Mouse (Mus musculus) MEL (cell line): ENCODE results near the gene Asb17. TPM values are rescaled to one million over a fixed set of nuclear protein-coding genes. Genes with fewer than 3 reads are reported as not detected.
A peak's percentile ranks its signal among the peaks of the same experiment; 100 is the strongest.

Experiments used
- DNase-seq: peaks from one replicate; pipeline ENCODE4 v3.0.0; 2011; ENCODE audit warnings: low read depth, low spot score
- H3K27ac ChIP-seq: 2 replicates; pipeline ENCODE4 v1.5.1; 2012; ENCODE audit warnings: low read depth, mild to moderate bottlenecking, control low read depth, low read length, moderate library complexity; ENCODE audit not compliant: control insufficient read depth
- H3K27me3 ChIP-seq, 2 experiments: fragments of 150-350 bp in 1 of 2; sonication (generic) in 1 of 2; 2 replicates each; pipeline ENCODE4 v1.6.1; 2012; ENCODE audit warnings: low read length in 2 of 2, mild to moderate bottlenecking in 2 of 2, improper control_type of control experiment in 1 of 2, moderate library complexity in 1 of 2; ENCODE audit not compliant: insufficient read depth in 2 of 2, control insufficient read depth in 1 of 2
- H3K36me3 ChIP-seq, 2 experiments: 2 replicates each; pipeline ENCODE4 v1.6.1; 2012 to 2014; ENCODE audit warnings: low read length in 2 of 2, improper control_type of control experiment in 1 of 2, inconsistent platforms in 1 of 2, mild to moderate bottlenecking in 1 of 2; ENCODE audit not compliant: insufficient read depth in 2 of 2, control insufficient read depth in 1 of 2
- H3K4me1 ChIP-seq, 2 experiments: fragments of 150-350 bp in 1 of 2; sonication (generic) in 1 of 2; 2 replicates each; pipeline ENCODE4 v1.6.1; 2012; ENCODE audit warnings: low read length in 2 of 2, improper control_type of control experiment in 1 of 2, mild to moderate bottlenecking in 1 of 2; ENCODE audit not compliant: insufficient read depth in 2 of 2, control insufficient read depth in 1 of 2
- H3K4me3 ChIP-seq, 2 experiments: fragments of 150-350 bp in 1 of 2; sonication (generic) in 1 of 2; 2 replicates each; pipeline ENCODE4 v1.5.1; 2012; ENCODE audit warnings: low read depth in 2 of 2, low read length in 2 of 2, mild to moderate bottlenecking in 2 of 2, moderate library complexity in 2 of 2, control low read depth in 1 of 2, improper control_type of control experiment in 1 of 2; ENCODE audit not compliant: control insufficient read depth in 1 of 2, insufficient read depth in 1 of 2
- H3K79me2 ChIP-seq: 2 replicates; pipeline ENCODE4 v1.6.1; 2012; ENCODE audit warnings: mild to moderate bottlenecking, low read length, moderate library complexity; ENCODE audit not compliant: control insufficient read depth, poor library complexity, insufficient read depth
- H3K9ac ChIP-seq: 2 replicates; pipeline ENCODE4 v1.6.1; 2012; ENCODE audit warnings: low read depth, mild to moderate bottlenecking, control low read depth, low read length, moderate library complexity; ENCODE audit not compliant: control insufficient read depth, poor library complexity, severe bottlenecking
- H3K9me3 ChIP-seq: fragments of 150-350 bp; sonication (generic); replicated peaks from 2 replicates; pipeline ENCODE4 v1.6.1; 2012; ENCODE audit warnings: mild to moderate bottlenecking, low read length, improper control_type of control experiment, moderate library complexity; ENCODE audit not compliant: insufficient read depth
- BHLHE40 ChIP-seq: IDR thresholded peaks from 2 replicates; pipeline ENCODE4 v1.6.1; 2012; ENCODE audit warnings: low read depth, mild to moderate bottlenecking, inconsistent platforms, low read length, improper control_type of control experiment, borderline replicate concordance
- CHD1 ChIP-seq: IDR thresholded peaks from 2 replicates; pipeline ENCODE4 v1.6.1; 2012; ENCODE audit warnings: low read depth, mild to moderate bottlenecking, inconsistent platforms, low read length, improper control_type of control experiment
- CTCF ChIP-seq, 3 experiments: IDR thresholded peaks in 2 of 3; conservative IDR thresholded peaks in 1 of 3; 2 replicates each; pipeline ENCODE4 v1.5.1; 2011 to 2012; ENCODE audit warnings: low read length in 3 of 3, low read depth in 2 of 3, mild to moderate bottlenecking in 2 of 3, improper control_type of control experiment in 1 of 3, inconsistent platforms in 1 of 3, mixed read lengths in 1 of 3, moderate library complexity in 1 of 3; ENCODE audit not compliant: control insufficient read depth in 1 of 3, insufficient read depth in 1 of 3, poor library complexity in 1 of 3, severe bottlenecking in 1 of 3
- ELF1 ChIP-seq: IDR thresholded peaks from 2 replicates; pipeline ENCODE4 v1.6.1; 2014; ENCODE audit warnings: low read depth, mild to moderate bottlenecking, inconsistent platforms, low read length, improper control_type of control experiment, moderate library complexity
- ETS1 ChIP-seq: IDR thresholded peaks from 2 replicates; pipeline ENCODE4 v1.6.1; 2012; ENCODE audit warnings: low read depth, mild to moderate bottlenecking, inconsistent platforms, low read length, improper control_type of control experiment, moderate library complexity
- GABPA ChIP-seq: IDR thresholded peaks from 2 replicates; pipeline ENCODE4 v1.6.1; 2012; ENCODE audit warnings: low read depth, mild to moderate bottlenecking, inconsistent platforms, low read length, improper control_type of control experiment, moderate library complexity
- GATA1 ChIP-seq: IDR thresholded peaks from 2 replicates; pipeline ENCODE4 v1.6.1; 2011; ENCODE audit warnings: low read depth, low read length, improper control_type of control experiment
- JUND ChIP-seq: IDR thresholded peaks from 2 replicates; pipeline ENCODE4 v1.6.1; 2011; ENCODE audit warnings: low read depth, mild to moderate bottlenecking, improper control_type of control experiment, low read length
- MAX ChIP-seq: IDR thresholded peaks from 2 replicates; pipeline ENCODE4 v1.6.1; 2011; ENCODE audit warnings: low read length, improper control_type of control experiment
- RAD21 ChIP-seq: IDR thresholded peaks from 2 replicates; pipeline ENCODE4 v1.6.1; 2011; ENCODE audit warnings: mild to moderate bottlenecking, low read depth, low read length, improper control_type of control experiment
- SMC3 ChIP-seq: IDR thresholded peaks from 2 replicates; pipeline ENCODE4 v1.6.1; 2011; ENCODE audit warnings: low read depth, low read length, improper control_type of control experiment
- TCF12 ChIP-seq: IDR thresholded peaks from 2 replicates; pipeline ENCODE4 v1.6.1; 2014; ENCODE audit warnings: low read depth, mild to moderate bottlenecking, inconsistent platforms, low read length, improper control_type of control experiment, moderate library complexity
- USF2 ChIP-seq, 2 experiments: IDR thresholded peaks; 2 replicates each; pipeline ENCODE4 v1.6.1; 2011 to 2012; ENCODE audit warnings: improper control_type of control experiment in 2 of 2, low read length in 2 of 2, borderline replicate concordance in 1 of 2, inconsistent platforms in 1 of 2, low read depth in 1 of 2, mild to moderate bottlenecking in 1 of 2; ENCODE audit not compliant: insufficient read depth in 1 of 2
- ZC3H11A ChIP-seq: IDR thresholded peaks from 2 replicates; pipeline ENCODE4 v1.6.1; 2012; ENCODE audit warnings: low read depth, mild to moderate bottlenecking, inconsistent platforms, low read length, improper control_type of control experiment
- ZNF384 ChIP-seq: IDR thresholded peaks from 2 replicates; pipeline ENCODE4 v1.6.1; 2012; ENCODE audit warnings: low read depth, mild to moderate bottlenecking, inconsistent platforms, low read length, improper control_type of control experiment
- polyA plus RNA-seq, 2 experiments: library from polyadenylated mRNA; stranded (reverse) in 1 of 2; unstranded in 1 of 2; fragments of >175 nt in 1 of 2; fragments of >200 nt in 1 of 2; gene quantifications; 2 replicates each; pipeline versions ENCODE4 v1.2.1 to v1.2.4; 2012; ENCODE audit warnings: low replicate concordance in 2 of 2, low read depth in 1 of 2; ENCODE audit not compliant: insufficient read length in 2 of 2, insufficient read depth in 1 of 2, missing spikeins in 1 of 2
- total RNA-seq: library from RNA; depleted of rRNA; stranded (reverse); fragments of 300-350 nt; gene quantifications from 2 replicates; pipeline ENCODE4 v1.2.3, GENCODE M21; 2012

Asb17 gene
- total and polyA plus RNA-seq, 3 experiments: 5.7 to 9.7 TPM; not detected in 1

GRCm38 (mm10) chr3:153886296-153886695 is 42.3 kb downstream of the Asb17 start:
- DNase-seq: peak; percentile 59
- TF ChIP-seq ELF1 (no peak), MAX (no peak), CTCF (IDR thresholded peaks at IDR 0.05 in 2 of 3, conservative IDR thresholded peaks at IDR 0.05 in 1 of 3; ENCODE audit: control insufficient read depth in 1 of 3, insufficient read depth in 1 of 3, low read depth in 2 of 3, low read length in 3 of 3, poor library complexity in 1 of 3, severe bottlenecking in 1 of 3) (peak; percentile 20 to 82 (median 75)), RAD21 (peak; percentile 85), SMC3 (peak; percentile 72), JUND (no peak), CHD1 (no peak), ZNF384 (peak; percentile 55), GABPA (no peak), ETS1 (no peak), TCF12 (no peak), ZC3H11A (peak; percentile 66), BHLHE40 (no peak), GATA1 (no peak)
- TF ChIP-seq, all 39 proteins: peak for 5
- no peaks in the 10 kb centered on the region for H3K9me3 ChIP-seq
- no peak overlapping the region for H3K4me3 ChIP-seq
- peaks cover 3 to 18% of the 10 kb centered on the region in 2 experiments for H3K4me1 ChIP-seq
- no peaks in the 10 kb centered on the region for H3K79me2 ChIP-seq
- H3K27ac ChIP-seq: no peak overlapping the region
- peaks cover 0 to 18% of the 10 kb centered on the region in 2 experiments; a peak in 2 of 4 replicates for H3K36me3 ChIP-seq
- no peaks in the 10 kb centered on the region for H3K27me3 ChIP-seq
- H3K9ac ChIP-seq: no peak overlapping the region

GRCm38 (mm10) chr3:153888141-153888540 is 44.1 kb downstream of the Asb17 start:
- DNase-seq: peak; percentile 43
- no peaks in the 10 kb centered on the region for H3K9me3 ChIP-seq
- peaks cover 3 to 18% of the 10 kb centered on the region in 2 experiments for H3K4me1 ChIP-seq

More at GRCm38 (mm10) chr3:153888141-153888540, 44.1 kb downstream of the Asb17 start:
- H3K36me3 ChIP-seq: peaks cover 0 to 18% of the 10 kb centered on the region in 2 experiments; a peak in 2 of 4 replicates
- no peak overlapping the region for H3K4me3 ChIP-seq
- TF ChIP-seq BHLHE40: peak; percentile 96
- no peak for TF ChIP-seq USF2 (IDR thresholded peaks at IDR 0.05; ENCODE audit: borderline replicate concordance in 1 of 2, insufficient read depth in 1 of 2, low read depth in 1 of 2, low read length in 2 of 2)
- peak overlapping the region; percentile 11; the same call in 1 of the 2 replicates for H3K27ac ChIP-seq
- no peaks in the 10 kb centered on the region for H3K79me2 ChIP-seq
- no peaks in the 10 kb centered on the region for H3K27me3 ChIP-seq
- no peak overlapping the region for H3K9ac ChIP-seq
